Mouse (Mus musculus) monocyte, adult 59 days (primary cell): ENCODE data around the gene Tagln2. TPM values are rescaled to one million over a fixed set of nuclear protein-coding genes. Genes with fewer than 3 reads are reported as not detected.

Source experiments
- total RNA-seq, 2 experiments: library from RNA; stranded (reverse); gene quantifications; one replicate each; pipeline ENCODE4 v1.2.4; 2023

Tagln2 gene
- 100 to 1,000 TPM; 352 to 361 TPM for total RNA-seq

DNA sequence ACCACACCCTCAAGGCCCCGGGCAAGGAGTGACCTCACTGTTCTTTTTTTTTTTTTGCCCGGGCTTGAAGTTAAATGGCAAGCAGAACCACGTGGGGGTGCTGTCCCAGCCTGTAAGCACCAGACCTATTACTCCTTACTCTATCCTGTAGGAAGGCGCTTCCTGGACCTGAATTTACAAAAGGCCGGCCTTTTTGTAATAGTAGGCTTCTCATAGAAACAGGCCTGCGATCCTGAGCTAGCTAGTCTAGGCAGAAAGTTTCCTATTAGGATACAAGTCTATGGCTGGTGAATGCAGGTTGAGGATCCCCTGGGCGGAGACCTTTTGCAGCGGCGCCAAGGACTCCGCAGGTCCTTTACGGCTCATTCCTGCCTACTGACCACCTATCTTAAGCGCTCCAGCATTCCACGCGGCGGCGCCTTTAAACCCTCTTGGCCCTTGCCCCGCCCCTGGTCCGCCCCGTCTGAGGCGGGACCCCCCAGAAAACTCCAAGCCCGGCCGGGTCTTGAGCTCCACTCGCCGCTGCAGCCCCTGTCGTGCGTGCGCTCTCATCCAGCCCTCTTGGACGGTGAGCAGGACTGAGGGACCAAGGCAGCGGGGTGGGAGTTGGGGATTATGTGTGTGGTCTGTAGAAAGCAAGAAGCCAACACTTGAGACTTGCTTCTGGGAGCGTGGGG is at the start of gene Tagln2:
Gene Tagln2, plus strand, starts transcription at position 283 of the 677 bp plus-strand sequence.

GRCm38 (mm10) chr1:172475054-172475741 is 24.6 kb upstream of the Tagln2 start, which contains the start of gene Slamf9:
Slamf9 (plus strand) TSS chr1:172475358.

DNA sequence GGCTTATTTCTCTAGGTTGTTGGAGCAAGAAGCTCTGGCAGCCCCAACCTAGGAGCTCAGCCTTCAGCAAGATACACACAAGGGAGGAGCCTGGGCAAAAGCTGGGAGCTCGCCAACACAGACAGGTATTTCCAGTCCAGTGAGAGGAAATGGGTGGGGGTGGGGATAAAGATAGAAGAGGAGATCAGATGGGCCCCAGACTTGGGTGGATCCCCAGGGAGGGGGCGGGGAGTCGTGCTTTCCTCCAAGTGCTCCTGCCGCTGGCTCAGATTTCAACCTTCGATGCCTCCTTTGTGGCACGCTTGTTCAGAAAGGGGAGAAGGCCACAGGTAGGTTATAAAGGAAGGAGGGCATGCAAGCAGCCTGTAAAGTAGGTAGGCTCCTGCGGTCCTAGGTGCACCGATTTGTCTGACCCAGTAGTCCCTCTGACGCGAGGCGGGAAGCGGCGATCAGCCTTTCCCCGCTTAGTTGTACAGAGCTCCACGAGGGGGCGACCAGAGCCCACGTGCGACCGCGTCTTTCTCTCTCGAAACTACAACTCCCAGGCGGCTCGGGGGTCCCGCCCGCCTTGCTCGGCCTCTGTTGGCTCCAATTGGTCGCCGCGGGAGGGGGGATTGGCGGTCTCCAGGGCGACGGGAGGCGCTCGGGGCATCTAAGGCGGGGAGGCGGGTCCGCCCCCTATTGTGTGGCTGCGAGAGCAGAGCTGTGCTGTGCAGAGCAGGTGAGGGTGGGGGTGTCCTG is 18.1 kb upstream of the Tagln2 start, which contains the start of gene Igsf9:
Gene Igsf9, plus strand, starts transcription at position 249 of the 741 bp plus-strand sequence.

GRCm38 (mm10) chr1:172520576-172521440 is 21.0 kb downstream of the Tagln2 start, which contains the start of gene Cfap45:
Cfap45 (plus strand) TSS chr1:172520801.

DNA sequence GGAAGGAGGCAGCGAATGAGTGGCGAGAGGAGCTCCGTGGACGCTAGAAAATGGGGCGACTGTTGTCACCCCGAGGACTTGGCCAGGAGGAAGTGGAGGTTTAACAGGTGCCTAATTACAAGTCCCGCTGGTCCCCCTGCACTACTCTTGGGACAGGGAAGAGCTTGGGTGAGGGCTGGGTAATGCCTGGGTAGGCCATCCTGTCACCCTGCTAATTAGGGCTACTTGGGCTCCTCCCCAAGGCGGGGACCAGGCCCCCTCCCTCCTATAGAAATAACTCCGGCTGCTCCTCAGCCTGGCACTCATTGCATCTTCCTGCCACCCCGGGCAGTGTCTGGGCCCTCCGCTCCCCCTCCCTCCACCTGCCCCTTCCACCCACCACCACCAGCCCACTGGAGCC is 55.8 kb downstream of the Tagln2 start, which contains the start of gene Vsig8:
Gene Vsig8, plus strand, starts transcription at position 301 of the 400 bp plus-strand sequence.

Other genes with a start within 250 kb of the Tagln2 start
- not detected for gene Atp1a4, start 241.6 kb upstream of the Tagln2 start, total RNA-seq
- 10 to 100 TPM; 83.8 to 85.9 TPM for gene Igsf8, start 238.4 kb upstream of the Tagln2 start, total RNA-seq
- gene Atp1a2, start 202.0 kb upstream of the Tagln2 start, total RNA-seq = not detected
- gene Kcnj9, start 170.7 kb upstream of the Tagln2 start, total RNA-seq = 1 to 10 TPM; 3.8 to 5.8 TPM
- 10 to 100 TPM; 55.8 to 57.9 TPM for gene Kcnj10, start 158.8 kb upstream of the Tagln2 start, total RNA-seq
- gene Pigm, start 123.5 kb upstream of the Tagln2 start, total RNA-seq = 10 to 100 TPM; 17.6 to 18.1 TPM
- gene Slamf9, start 24.7 kb upstream of the Tagln2 start, total RNA-seq = 1 to 10 TPM; 5.1 to 7.0 TPM
- gene Igsf9, start 18.3 kb upstream of the Tagln2 start, total RNA-seq = 1 to 10 TPM; 3.1 to 5.5 TPM
- gene Cfap45, start 20.8 kb downstream of the Tagln2 start, total RNA-seq = 1 to 10 TPM; 1.9 to 4.0 TPM
- gene Vsig8, start 55.9 kb downstream of the Tagln2 start, total RNA-seq = not detected
- 10 to 100 TPM; 79.3 to 94.8 TPM for gene Slamf8, start 90.5 kb downstream of the Tagln2 start, total RNA-seq
- gene Fcrl6, start 102.5 kb downstream of the Tagln2 start, total RNA-seq = not detected
- 1 to 10 TPM; 2.8 to 3.6 TPM for gene Dusp23, start 132.9 kb downstream of the Tagln2 start, total RNA-seq
- not detected for gene Crp, start 198.0 kb downstream of the Tagln2 start, total RNA-seq